Mouse (Mus musculus) monocyte, adult 2 months (primary cell): ENCODE results near the gene Bcar3.
"Not testable (repeated sequence)": the region's sequence is repeated elsewhere in the genome, so short reads cannot be mapped to it uniquely, and the experiment has no call there.

Experiments used
- DNase-seq, 2 experiments: peaks; one replicate each; pipeline ENCODE4 v3.0.0; 2022; ENCODE audit warnings: low spot score in 2 of 2, low read depth in 1 of 2

Gene Bcar3

DNA sequence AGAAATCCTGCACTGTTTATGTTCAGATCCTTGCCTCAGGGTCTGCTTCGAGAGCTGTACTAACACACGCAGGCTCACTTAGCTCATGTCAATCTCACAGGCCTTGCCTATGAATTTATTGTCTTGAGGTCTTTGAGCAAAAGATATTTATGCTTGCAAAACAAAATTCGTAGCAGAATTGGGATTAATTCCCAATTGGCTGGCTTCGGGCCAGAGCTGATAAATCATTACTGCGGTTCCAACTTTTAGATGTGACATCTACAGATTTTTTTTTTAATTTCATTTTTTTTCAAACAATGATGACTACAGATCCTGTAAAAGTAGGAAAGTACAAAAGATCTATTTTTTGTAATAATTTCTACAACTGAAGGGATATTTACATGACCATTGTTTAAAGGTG is 86.8 kb downstream of the Bcar3 start:
- DNase-seq: no peak

DNA sequence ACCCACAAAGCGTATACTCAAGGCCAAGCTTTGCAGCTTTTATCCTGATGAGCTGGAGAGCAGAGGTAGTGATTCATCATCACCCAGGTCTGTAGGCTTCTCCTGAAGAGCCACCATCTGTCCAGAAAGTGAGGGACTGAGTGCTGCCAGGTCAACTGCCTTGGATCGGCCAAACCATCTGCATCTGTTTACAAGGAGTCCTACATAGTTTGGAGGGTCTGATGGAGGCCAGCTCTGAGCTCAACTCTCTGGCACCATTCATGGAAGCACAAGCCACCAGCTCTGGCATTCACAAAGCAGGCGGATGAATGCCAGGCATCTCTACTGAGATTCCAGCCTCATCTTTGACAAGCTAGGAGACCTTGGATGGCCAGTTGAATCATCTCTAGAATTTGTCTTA is 87.7 kb downstream of the Bcar3 start:
- DNase-seq: no peak

DNA sequence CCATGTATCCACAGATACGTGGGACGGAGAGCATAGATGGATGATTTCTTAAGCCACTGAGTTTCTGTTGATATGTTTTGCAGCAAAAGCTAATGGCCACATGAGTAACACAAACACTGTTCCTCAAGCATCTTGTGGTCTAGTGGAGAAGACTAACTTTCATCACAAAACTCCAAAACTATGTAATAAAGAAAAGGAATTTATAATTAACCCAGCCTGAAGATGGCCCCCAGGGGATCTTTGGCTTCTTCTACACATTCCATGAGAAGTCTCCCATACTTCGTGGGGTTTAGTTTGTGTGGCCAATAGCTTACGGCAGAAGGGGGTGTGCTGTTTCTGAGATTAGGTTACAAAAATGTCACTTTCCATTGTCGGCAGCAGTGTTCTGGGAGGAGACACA is 92.5 kb downstream of the Bcar3 start:
- DNase-seq: no peak

DNA sequence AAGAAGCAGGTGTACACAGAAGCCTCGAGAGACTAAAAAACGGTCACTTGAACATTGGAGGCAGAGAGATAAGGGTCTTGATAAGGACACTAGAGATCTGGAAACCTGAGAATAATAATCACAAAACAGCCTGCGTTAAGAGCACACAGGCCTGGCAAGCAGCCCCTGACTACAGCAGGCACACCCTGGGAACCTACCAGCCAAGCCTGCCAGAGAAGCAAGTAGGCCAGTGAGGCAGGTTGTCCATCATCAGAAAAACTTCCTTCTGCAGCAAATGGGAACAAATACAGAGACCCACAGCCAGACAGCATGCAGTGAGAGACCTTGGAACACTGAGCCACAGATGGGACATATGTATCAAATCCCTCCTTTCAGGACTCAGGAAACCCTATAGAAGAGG is 93.8 kb downstream of the Bcar3 start:
- no peak for DNase-seq

DNA sequence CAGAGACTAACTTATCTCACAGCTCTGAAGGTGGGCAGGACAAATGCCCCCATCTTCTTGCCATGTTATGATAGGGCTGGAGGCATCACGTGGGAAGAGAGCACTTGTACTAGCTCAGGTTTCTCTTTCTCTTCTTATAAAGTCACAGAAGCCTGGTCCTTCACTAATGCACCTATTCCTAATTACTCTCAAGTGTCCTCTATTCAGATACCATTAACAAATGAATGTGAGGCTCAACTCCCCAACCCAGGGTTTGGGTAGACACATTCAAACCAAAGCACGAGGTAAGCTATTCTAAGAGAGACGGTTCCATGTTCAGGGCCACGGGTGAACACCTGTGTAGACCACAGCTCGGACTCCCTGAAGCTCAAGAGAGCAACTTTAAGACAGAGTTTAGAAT is 96.0 kb downstream of the Bcar3 start:
- no peak for DNase-seq

DNA sequence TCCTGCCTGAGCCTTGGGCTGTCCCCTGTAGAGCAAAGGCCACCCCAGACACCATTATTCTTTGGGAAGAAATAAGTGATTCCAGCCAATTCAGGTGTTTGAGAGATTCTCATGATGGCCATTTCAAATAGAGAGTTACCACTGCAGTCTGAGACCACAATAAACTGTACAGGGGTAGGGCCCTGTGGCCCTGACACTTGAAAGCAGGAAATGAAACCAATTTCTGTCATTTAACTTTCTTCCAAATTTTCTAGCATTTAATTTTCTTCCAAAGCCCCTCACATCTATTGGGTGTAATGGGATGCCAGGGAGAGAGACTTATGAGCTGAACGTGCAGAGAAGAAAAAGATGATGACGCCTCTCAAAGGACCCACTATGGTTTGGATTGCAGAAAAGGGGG is 97.2 kb downstream of the Bcar3 start:
- DNase-seq: no peak

DNA sequence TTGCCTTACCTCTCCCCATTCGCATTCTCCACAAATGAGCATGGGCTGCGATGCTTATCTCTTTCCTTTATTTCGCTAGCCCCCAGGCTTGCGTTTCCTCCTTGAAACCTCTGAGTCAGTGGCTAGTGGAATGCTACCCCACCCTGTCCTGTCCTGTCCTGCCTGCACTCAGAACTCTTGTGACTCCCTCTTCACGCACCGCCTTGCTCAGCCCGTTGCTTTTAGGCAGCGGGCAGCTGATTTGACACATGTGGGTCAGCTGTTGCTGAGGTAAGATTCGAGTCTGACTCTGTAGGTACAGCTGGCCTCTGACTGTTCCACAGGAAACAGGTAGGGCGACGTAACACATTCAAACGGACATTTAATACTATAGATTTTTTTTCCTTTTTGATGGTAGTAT is 97.9 kb downstream of the Bcar3 start:
- no peak for DNase-seq

DNA sequence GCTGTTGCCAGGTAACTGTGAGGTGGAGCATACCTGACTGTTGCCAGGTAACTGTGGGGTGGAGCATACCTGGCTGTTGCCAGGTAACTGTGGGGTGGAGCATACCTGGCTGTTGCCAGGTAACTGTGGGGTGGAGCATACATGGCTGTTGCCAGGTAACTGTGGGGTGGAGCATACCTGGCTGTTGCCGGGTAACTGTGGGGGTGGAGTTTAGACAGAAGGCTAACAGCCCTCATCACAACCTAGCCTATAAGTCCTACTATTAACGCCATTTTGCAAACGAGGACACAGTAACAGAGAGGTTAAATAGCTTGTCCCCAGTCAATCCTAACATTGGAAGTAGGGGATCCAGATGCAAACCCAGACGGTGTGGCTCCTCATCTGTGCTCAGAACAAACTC is 99.5 kb downstream of the Bcar3 start:
- not testable (repeated sequence) for DNase-seq

DNA sequence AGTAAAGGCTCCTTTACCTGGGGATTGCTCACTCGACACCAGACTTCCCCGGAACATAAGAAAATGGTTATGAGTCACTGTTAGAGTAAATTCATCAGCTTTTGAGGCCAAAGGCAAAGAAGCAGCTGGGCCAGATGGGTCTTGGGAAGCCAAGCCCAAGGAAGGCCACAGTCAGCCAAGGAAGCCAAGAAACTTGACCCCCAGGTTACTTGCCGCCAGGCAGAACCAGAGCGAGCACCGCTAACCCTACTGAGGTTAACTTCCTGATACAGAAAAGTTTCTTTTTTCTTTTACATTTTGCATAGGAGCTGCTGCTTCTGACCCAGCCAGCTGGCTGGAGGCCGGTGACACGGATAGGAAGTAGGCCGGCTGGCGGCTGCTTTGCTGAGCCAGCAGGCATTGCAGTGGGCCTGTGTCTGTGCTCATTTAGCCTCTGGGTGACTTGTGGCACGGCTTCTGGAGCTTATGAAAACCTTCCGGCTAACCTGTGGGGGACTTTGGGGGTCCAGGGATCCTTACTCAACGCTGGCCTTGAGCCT is 100.0 kb downstream of the Bcar3 start:
- DNase-seq: no peak

DNA sequence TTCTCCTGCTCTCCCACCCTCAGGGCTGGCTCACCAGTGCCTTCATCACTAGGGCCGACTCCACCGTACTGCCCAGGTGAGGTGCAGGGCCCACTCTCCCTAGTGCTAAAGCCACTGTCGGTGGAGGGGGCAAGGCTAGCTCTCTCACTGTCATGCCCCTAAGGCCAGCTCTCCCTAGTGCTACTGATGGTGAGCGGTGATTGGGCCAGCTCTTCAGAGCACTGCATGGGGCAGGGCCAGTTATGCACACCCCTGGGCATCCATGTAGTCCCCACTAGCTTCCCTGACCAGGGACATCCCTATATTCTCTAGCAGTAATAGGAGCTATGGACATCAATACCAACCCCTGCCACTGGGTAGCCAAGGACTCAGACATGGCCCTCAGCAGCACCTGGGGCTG is 103.0 kb downstream of the Bcar3 start:
- no peak for DNase-seq

DNA sequence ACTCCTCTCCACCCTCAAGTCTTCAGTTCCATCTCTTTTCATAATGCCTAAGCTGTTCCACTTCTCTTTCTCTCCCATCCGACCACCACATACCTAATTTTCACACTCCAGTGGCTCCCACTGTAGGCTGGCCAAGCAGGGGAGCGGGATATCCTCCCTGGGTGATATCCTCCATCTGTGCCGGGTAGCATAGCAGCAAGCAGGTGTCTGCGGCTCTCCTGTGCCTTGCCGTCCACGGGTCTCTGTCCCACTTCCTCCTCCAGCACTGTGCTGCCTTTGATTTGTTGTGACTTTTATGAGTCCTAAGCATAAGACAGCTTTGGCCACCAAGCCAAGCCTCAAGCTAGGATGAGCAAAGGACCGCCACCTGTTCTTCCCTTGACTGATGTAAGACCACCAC is 103.5 kb downstream of the Bcar3 start:
- no peak for DNase-seq

DNA sequence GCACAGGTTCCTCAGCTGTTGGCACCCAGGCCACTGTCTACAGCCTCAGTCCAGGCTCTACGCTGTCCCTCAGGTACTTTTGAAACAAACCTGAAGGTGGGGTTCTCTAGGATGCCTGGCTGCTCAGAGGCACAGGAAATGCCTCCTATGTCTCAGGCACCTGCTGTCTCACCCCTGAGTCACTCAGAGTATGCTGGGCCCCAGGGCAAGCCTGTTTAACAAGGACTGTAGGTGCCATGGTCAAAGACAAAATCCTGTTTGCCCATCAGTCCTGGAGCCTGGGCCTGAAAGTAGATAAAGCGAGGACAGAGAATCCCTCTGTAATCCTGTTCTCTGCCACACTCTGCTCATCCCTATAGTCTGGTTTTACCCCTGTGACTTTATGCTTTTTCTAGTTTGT is 107.1 kb downstream of the Bcar3 start:
- DNase-seq: no peak

DNA sequence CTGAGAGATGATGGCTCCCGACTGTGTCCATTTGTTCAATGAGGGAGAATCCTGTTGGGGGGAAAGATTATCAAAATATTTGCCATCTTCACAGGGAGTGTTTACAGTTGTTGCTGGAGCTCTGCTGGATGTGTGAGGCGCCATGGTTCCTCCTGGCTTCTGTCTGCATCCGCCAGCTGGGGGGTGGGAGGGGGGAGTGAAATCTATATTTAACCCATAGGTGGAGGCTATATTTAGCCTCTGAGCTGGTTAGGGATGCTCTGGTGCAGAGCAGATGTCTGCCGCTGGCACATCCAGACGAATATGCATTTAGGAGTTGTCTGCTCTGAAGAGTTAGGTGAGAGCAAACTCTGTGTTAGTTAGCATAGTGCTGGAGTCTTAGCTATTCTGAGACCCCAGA is 108.2 kb downstream of the Bcar3 start:
- no peak for DNase-seq

DNA sequence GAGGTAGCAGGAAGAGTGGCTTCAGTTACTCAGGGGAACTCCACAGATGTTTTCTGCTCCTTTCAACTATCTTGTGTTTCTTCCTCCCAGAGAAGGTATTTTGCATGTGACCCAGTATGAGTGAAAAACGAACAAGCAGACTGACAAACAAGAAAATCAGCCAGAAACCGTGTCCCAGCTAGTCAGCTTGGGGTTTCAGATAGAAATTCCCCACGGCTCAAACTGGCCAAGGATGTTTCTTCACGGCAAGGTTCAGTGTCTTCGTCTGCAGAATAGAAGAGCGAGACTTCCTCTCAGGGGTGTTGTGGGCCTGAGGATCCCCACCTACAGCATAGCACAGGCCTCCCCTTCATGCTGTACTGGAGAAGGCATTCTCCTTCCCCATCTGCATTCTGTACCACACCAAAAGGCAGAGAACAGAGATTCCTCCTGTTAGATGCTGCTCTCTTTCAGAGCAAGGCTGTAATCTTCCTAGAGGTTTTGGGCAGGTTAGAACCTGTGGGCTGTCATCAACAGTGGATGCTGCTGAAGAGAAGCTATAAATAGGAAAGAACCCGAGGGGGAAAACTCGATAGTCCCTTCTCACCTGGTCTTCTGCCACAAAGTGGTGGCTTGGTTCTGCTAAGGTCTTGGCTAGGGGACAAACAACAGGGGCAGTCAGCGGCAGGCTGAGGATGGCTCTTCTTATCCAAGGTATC is 110.1 kb downstream of the Bcar3 start:
- no peak for DNase-seq

DNA sequence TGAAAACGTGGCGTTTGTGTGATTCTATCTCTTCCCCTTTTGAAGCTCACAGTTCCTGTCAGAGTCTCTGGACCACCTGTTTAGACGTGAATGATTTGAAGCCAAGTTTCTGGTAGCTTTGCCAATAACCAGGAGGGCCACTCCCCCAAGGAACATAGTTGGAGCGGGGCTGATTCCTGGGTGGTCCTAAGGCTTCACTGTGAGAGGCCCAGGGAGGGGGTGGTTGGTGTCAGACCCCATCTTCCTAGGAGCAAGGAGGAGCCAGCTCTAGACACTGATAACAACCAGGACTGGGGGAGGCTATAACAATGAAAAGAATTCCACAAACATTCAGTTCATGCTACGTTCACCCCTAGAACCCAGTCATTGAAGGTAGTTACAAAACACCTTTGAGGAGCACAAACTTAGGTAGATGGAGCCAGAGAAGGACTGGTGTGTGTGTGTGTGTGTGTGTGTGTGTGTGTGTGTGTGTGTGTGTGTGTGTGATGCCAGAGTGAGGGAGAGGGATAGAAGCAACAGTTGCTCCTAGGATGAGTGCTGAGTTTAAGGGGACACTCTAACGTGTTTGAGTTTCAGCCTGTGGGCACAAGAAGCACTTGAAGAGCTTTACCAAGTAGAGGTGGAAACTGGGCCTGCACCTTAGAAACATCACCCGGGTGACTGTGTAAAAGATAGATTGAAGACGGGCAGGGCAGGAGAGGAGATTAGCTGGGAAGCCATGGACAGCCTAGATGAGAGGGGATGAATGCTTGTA is 111.4 kb downstream of the Bcar3 start:
- DNase-seq: no peak

DNA sequence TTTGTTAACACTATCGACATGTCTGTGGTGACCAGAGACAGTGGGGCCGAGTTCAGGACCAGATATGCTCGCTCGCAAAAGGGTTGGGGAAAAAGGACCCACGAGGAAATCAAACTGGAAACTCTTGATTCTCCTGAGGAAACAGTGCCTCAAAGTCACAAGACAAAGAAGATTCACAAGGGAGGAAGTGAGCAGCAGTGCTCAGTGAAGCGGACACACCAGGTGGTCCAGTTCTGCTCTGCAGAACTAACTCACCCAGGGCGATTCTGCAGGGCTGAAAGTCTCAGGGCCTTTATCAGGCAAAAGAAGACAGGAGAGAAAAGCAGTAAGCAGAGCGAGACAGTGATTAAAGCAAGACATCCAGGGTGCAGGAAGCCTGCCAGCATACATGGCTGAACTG is 112.5 kb downstream of the Bcar3 start:
- DNase-seq: no peak

DNA sequence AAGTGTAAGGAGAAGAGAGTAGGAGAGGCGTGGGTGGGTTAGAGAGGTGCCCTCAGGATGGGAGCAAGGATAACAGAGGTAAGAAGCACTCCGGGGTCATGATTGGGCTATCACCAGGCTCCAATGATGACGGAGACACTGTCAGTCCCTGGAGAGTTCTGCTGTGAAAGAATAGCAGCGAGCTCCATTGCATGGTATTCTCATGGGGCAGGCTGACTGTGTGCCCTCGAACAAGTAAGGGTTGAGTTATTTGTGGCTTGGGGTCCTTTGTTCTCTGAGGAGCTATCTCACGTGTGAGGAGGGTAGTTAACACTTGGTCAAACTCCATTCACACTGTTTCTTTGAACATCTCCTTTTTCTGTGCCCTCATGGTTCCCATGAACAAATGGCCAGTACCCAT is 113.8 kb downstream of the Bcar3 start:
- no peak for DNase-seq

DNA sequence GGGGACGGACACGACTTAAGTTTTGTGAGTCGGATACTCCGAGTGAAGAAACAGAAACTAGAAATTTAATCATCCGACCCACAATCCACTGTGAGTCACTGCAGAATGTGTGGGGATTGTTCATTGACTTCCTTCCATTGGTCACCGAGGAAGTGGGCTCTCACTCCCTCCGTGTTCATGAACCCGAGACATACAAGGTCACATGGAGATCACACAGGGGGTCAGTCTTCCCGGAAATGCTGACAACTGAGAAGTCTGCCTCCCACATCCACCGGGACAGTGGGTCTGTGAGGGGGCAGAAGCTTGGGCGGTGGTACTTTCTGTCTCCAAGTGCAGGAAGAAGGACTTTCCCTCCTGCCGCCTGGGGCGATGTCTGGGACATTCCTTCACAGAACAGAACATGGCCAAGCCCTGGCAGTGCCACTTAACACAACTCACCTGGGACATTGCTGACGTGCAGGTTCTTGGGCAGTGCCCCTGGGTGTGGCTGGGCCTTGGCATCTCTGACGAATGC is 114.9 kb downstream of the Bcar3 start:
- no peak for DNase-seq

DNA sequence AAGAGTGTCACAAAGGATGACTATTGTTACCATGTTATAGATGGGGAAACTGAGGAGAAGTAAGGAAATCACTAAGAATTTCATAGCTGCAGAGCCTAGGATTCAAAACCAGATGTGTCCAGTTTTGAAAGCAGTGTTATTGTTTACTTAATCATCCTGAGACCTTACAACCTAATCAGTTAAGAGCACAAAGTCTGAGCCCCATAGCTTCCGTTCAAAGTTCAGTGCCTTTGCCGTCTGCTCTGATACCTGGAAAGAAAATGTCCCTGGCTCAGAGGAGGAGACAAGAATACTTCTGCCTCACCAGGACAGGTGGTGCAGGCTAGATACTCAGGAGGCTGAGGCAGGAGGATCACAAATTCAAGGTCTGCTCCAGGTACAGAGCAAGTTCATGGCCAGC is 117.7 kb downstream of the Bcar3 start:
- no peak for DNase-seq

DNA sequence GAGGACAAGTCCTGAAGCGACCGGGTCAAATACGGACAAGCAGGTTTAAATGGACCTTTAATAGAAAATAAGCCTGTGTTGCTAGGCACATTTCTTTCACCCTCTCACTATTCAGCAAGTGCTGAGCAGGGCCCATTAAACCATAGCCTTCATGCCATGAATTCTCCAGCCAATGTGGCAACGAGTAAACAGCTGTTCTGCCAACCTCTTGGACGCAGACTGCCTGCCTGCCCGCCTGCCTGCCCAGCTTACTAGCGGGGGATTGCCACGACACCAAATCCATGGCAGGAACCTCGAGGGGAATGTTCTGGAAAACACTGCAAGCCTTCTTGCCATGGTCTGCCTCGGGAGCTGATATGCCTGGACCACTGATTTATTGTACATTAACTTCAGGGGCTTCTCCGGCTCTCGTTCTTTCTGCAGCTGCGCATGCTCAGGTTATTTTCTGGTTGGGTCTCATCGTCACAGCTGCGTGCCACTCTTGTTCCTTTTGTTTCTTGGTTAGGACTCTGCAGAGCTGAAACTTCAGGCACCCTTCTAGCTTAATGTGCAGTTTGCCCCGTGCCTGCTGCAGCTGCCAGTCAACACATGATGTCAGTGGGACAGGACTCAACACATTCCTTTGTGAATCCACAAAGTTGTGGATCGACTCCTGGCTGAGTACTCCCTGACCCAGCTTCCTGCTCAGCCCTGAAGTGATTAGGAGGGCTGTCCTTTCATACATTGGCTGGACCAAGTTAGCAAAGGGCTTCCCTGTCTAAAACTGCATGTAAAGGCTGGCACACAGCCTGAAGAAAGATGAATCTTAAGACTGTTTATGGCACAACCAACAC is 120.0 kb downstream of the Bcar3 start:
- DNase-seq: no peak

DNA sequence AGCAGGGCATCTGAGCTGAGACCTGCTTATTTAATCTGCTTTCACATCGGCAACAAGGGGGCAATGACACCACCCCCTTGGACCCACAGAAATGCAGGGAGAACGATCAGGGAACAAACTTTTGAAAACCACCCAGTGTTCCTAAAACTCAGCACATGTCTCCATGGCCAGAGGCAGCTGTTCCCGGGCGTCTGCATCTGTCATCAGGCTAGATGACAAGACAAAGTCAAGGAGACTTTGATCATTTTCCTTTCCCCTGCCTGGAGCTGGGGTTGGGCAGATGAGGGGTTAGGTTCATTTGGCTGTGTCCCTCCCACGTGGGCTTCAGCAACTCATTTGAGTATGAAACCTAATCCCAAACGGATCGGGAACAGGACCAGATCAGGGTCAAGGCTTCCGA is 120.9 kb downstream of the Bcar3 start:
- no peak for DNase-seq

DNA sequence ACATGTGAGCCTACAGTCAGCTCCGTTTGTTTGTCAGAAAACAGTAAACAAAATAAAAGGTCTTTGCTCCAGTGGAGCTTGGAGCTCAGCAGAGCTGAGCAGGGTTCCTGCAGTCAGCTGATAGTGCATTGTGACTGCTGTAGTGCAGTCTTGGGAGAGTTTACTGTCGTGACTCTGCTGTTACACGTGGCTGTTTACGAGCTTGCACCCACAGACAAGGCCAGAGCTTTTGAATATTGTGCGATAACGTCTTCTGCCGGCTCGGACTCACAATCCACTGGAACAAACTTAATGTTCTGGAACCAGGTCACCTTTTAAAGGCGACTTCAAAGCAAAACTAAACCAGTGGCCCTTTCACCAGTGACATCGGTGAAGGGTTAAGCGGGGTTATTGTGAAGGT is 123.5 kb downstream of the Bcar3 start:
- no peak for DNase-seq
